Mouse (Mus musculus) lung, postnatal 0 days (tissue): ENCODE results near the gene Olfr1272.

Experiments
- CTCF ChIP-seq: IDR thresholded peaks from 2 replicates; pipeline ENCODE4 v1.5.1; 2016; ENCODE audit warnings: antibody characterized with exemption, mild to moderate bottlenecking
- EP300 ChIP-seq: IDR thresholded peaks from 2 replicates; pipeline ENCODE4 v1.6.1; 2016; ENCODE audit warnings: antibody characterized with exemption, mild to moderate bottlenecking, control low read depth

DNA sequence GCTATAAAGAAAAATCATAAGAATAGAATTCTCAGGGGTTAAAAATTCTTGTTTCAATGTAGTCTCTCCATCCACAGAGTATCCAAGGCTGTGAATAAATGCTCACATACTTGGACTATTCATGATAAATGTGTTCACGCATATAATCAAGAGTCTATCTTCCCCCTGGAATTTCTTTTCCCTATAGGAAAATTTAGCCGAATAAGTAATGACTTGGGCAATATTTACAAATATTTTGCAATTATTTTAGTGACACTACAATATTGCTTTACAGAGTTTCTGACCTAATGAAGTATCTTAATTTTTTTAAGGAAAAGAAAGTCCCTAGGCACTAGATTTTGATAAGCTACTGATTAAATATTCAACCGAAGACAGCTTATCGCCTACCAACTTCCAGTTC, 35.1 kb downstream of the Olfr1272 start, which contains the start of gene Olfr142:
- TF ChIP-seq CTCF = no peak
- no peak for TF ChIP-seq EP300
